In the genomic region with DNA sequence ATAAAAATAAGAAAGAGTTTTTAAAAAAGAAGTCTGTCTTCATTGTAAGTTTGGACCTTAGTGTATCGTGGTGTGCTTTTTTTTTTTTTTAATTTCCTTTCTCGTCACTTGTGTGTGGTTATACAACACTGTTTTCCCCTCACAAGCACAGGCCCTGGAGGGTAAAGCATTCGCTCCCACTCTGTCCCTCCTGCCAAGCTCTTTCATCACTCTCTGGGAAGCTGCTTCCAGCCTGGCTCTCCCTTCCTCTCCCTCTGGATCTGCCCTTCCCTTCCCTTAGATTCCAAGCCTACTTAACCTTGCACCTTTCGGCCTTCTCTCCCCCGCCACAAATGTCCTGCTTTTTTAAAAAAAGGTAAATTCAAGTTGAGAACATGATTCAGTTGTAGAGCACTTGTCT, we compare ENCODE assay signal across 14 mouse cellular contexts.
"Had no signal": no experiment of that assay in that cellular context is flagged by ENCODE, and none has a peak within 500 bp of the region (broad histone marks: within the 10 kb centered on the region; RNA-seq: fewer than 3 reads in every experiment).

No protein-coding gene starts in this region.

- H3K4me3 ChIP-seq: liver, embryonic 13.5 days; midbrain, embryonic 12.5 days; midbrain, embryonic 15.5 days; neural tube, embryonic 12.5 days; stomach, embryonic 15.5 days had no signal

- H3K9me3 ChIP-seq: liver, embryonic 13.5 days; midbrain, embryonic 12.5 days; stomach, embryonic 15.5 days had no signal

- H3K27ac ChIP-seq: kidney, postnatal 0 days; liver, embryonic 13.5 days; macrophage; midbrain, embryonic 12.5 days; midbrain, embryonic 15.5 days; neural tube, embryonic 12.5 days; stomach, embryonic 15.5 days had no signal

- H3K4me1 ChIP-seq: liver, embryonic 13.5 days; midbrain, embryonic 12.5 days; midbrain, embryonic 15.5 days; neural tube, embryonic 12.5 days; stomach, embryonic 15.5 days had no signal

- DNase-seq: kidney, adult 2 months; liver, embryonic 13.5 days; lung, embryonic 14.5 days; retina, postnatal 1 day; right cerebral cortex, postnatal 25 days; spleen, adult 18-20 months; thymus, postnatal 25 days had no signal

- H3K36me3 ChIP-seq: liver, embryonic 13.5 days; midbrain, embryonic 12.5 days; midbrain, embryonic 15.5 days; stomach, embryonic 15.5 days had no signal

- H3K9ac ChIP-seq: liver, embryonic 13.5 days; lung, embryonic 14.5 days; midbrain, embryonic 12.5 days; midbrain, embryonic 15.5 days; neural tube, embryonic 12.5 days; stomach, embryonic 15.5 days had no signal

- H3K27me3 ChIP-seq: liver, embryonic 13.5 days; midbrain, embryonic 12.5 days; midbrain, embryonic 15.5 days; neural tube, embryonic 12.5 days; stomach, embryonic 15.5 days had no signal

- ATAC-seq: intestine, postnatal 0 days; midbrain, embryonic 15.5 days had no signal

- H3K4me2 ChIP-seq: liver, embryonic 13.5 days; lung, embryonic 14.5 days; midbrain, embryonic 12.5 days; midbrain, embryonic 15.5 days; neural tube, embryonic 12.5 days; stomach, embryonic 15.5 days had no signal
